Mouse (Mus musculus) lung, adult 2 months (tissue): ENCODE measurements around the gene Olfr904. TPM values are rescaled to one million over a fixed set of nuclear protein-coding genes. Genes with fewer than 3 reads are reported as not detected.
"Not testable (repeated sequence)": the region's sequence is repeated elsewhere in the genome, so short reads cannot be mapped to it uniquely, and the experiment has no call there.

Source experiments
- DNase-seq: peaks from one replicate; pipeline ENCODE4 v3.0.0; 2022
- H3K4me1 ChIP-seq: fragments of 200-500 bp; 2 replicates; pipeline ENCODE4 v1.6.1; 2011; ENCODE audit warnings: low read length; ENCODE audit not compliant: control insufficient read depth, insufficient read depth
- H3K4me3 ChIP-seq: fragments of 200-500 bp; replicated peaks from 2 replicates; pipeline ENCODE3; 2011; ENCODE audit warnings: low read depth, mild to moderate bottlenecking, control low read depth, low read length; ENCODE audit errors: extremely low read depth
- CTCF ChIP-seq: fragments of 200-500 bp; IDR thresholded peaks from 2 replicates; pipeline ENCODE4 v1.5.1; 2011; ENCODE audit warnings: mild to moderate bottlenecking, low read length, control low read depth; ENCODE audit not compliant: insufficient read depth
- POLR2A ChIP-seq: fragments of 200-500 bp; IDR thresholded peaks from 2 replicates; pipeline ENCODE4 v1.6.1; 2011; ENCODE audit warnings: low read depth, mild to moderate bottlenecking, control low read depth, low read length, borderline replicate concordance; ENCODE audit errors: extremely low read depth
- WGBS: fragments of 180-500 bp; shearing (Covaris S2); methylation state at CpG from one replicate; pipeline ENCODE4 v1.1.7; 2018; 5-methylcytosine and 5-hydroxymethylcytosine counted together
- polyA plus RNA-seq: library from polyadenylated mRNA; depleted of rRNA; stranded (reverse); fragments of >200 nt; gene quantifications from 2 replicates; pipeline ENCODE4 v1.2.3, GENCODE M21; 2012; rRNA removed

Gene Olfr904
- not detected in 2 replicates for polyA plus RNA-seq

- TF ChIP-seq POLR2A (no peak), CTCF (no peak)
- no peak for DNase-seq
- no peaks in the 10 kb centered on the region for H3K4me1 ChIP-seq
- H3K4me3 ChIP-seq, result no peak within 1 kb of the TSS
Observed at GRCm38 (mm10) chr9:38462844-38463243, at the start of gene Olfr904. Gene Olfr904 (plus strand): TSS chr9:38463144.

DNA sequence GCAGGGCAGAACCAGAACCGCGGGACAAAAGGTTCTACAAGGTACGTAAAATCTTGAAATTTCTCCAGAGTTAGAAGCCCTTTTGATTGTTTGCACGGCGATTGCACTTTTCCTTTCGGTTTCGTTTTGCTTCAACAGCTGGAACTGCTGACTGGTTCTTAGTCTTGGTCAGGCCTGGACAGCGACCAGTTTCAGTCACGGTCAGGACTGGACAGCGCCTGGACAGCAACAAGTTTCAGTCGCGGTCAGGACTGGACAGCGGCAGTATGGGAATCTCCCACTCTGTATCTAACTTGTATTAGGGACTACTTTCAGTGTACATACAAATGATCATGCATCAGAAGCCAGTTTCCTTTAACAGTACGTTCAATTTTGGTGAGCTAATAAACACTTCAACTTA is 49.4 kb upstream of the Olfr904 start:
- DNase-seq, H3K4me1 ChIP-seq, H3K4me3 ChIP-seq: not testable (repeated sequence)
- WGBS, result 87% methylated on average over 14 of the region's 14 CpGs

DNA sequence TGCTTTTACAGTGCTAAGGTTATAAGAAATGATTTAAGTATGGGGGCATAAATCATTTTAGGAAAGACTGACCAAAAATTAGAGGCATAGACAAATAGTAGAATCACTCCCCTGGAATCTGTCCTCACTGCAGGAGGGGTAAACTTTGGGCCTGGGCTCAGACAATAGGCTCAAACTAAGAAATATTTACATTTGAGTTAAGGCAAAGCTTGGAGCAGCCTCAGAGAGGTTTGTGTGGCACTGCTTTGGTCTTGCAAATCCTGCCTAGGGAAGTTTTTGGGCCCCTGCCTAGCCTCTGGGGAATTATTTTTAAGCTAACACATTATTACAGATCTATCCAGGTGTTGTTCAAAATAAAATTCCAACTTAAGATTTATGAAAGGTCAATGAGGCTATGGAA is 39.1 kb upstream of the Olfr904 start:
- DNase-seq, result no peak
- Histone ChIP-seq H3K4me1 (no peaks in the 10 kb centered on the region), H3K4me3 (no peak overlapping the region)
- TF ChIP-seq POLR2A (no peak), CTCF (no peak)

GRCm38 (mm10) chr9:38427026-38427425 is 35.9 kb upstream of the Olfr904 start:
- TF ChIP-seq CTCF, result no peak
- TF ChIP-seq POLR2A, result no peak
- DNase-seq, result no peak
- 20% methylated on average over 1 of the region's 1 CpGs for WGBS

DNA sequence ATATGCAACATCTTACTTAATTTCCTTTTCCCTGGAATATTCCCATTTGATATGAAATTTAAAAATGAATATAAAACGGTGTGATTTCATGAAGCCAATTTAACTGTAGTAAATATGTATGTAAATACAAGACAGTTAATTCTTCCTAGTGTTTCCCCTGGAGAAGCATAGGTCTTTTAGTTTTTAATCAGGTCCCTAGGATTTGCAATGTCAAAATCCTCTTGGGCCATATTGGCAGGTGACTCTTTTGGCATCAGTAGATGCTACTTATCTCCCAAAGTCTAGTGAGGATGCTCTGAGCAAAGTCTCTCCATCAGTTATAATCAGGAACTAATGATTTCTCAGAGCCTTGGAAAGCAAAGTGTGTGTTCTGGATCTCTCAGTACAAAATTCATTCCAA is 33.8 kb upstream of the Olfr904 start, which contains the start of gene Olfr901:
Gene Olfr901 (plus strand): TSS at position 301 of the 400 bp plus-strand sequence.
- DNase-seq, result no peak
- no peak within 1 kb of the TSS for H3K4me3 ChIP-seq
- TF ChIP-seq POLR2A, result no peak
- no peak for TF ChIP-seq CTCF
- WGBS, result 81% methylated on average over 1 of the region's 1 CpGs
- no peaks in the 10 kb centered on the region for H3K4me1 ChIP-seq

More at GRCm38 (mm10) chr9:38427026-38427425, 35.9 kb upstream of the Olfr904 start:
- Histone ChIP-seq H3K4me3 (no peak overlapping the region), H3K4me1 (no peaks in the 10 kb centered on the region)

DNA sequence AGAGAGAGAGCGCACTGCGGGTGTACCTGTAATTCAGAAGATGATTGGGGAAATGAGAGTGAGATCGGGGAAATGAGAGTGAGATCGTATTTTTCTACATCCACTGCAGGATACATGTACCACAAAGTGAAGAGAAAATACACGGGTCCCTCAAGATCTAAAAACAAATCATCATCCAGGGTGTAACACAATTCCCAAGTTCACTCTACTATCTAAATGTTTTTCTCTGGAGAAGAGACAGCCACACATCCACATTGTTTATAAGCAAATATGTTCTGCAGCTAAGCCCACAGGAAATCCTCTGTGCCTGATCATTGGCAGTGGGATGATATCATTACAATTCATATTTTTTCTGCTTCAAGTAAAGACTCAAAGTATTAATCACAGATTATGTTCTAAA is 15.6 kb upstream of the Olfr904 start, which contains the start of gene Olfr902:
Gene Olfr902 (plus strand): TSS at position 301 of the 400 bp plus-strand sequence.
- H3K4me1 ChIP-seq, result no peaks in the 10 kb centered on the region

DNA sequence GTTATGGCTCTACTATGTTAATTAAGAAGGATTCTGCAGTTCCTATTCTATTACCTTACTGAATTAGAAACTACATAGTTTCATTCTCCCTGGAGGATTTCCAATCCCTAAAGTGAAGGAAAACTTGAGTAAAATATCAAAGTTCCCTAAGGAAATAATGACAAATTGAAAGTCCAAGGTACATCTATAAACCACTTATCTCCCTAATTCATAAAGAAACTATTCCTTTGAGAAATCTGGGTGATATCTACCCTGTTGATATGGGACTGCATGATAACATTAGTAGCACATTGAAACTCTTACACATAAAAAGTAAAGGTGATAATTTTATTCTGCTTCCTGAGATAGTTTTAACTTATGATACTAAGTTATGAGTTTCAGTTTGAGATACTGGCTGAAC is 7.9 kb downstream of the Olfr904 start, which contains the start of gene Olfr905:
Gene Olfr905 (plus strand): TSS at position 301 of the 400 bp plus-strand sequence.
- no peak for DNase-seq

More for the DNA sequence above, 15.6 kb upstream of the Olfr904 start, which contains the start of gene Olfr902:
- WGBS, result 82% methylated on average over 5 of the region's 5 CpGs
- TF ChIP-seq POLR2A (no peak), CTCF (no peak)
- H3K4me3 ChIP-seq, result no peak within 1 kb of the TSS
- no peak for DNase-seq

DNA sequence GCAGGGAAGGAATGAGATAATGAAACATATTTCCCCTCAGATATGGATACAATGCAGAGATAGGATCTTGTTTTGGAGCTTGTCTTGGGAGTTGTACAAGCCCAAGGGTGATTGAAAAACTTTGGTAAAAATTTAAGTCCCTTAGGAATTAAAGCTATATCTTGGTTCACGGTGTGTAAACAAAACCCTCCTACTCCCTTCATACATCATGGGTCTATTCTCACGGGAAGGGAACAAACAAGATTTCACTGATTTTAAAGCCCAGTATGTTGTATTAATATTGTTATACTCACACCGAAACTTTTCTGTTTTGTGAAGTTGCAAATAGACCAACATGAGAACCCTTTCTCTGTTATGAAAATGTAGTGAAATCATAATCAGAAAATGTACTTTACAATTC is 23.8 kb downstream of the Olfr904 start, which contains the start of gene Olfr906:
Gene Olfr906 (plus strand): TSS at position 301 of the 400 bp plus-strand sequence.
- WGBS, result 78% methylated on average over 3 of the region's 3 CpGs
- H3K4me1 ChIP-seq, result no peaks in the 10 kb centered on the region
- no peak within 1 kb of the TSS for H3K4me3 ChIP-seq
- TF ChIP-seq POLR2A (no peak), CTCF (no peak)
- no peak for DNase-seq

More for the DNA sequence above, 7.9 kb downstream of the Olfr904 start, which contains the start of gene Olfr905:
- Histone ChIP-seq H3K4me1 (no peaks in the 10 kb centered on the region), H3K4me3 (no peak within 1 kb of the TSS)
- no peak for TF ChIP-seq CTCF
- TF ChIP-seq POLR2A, result no peak

DNA sequence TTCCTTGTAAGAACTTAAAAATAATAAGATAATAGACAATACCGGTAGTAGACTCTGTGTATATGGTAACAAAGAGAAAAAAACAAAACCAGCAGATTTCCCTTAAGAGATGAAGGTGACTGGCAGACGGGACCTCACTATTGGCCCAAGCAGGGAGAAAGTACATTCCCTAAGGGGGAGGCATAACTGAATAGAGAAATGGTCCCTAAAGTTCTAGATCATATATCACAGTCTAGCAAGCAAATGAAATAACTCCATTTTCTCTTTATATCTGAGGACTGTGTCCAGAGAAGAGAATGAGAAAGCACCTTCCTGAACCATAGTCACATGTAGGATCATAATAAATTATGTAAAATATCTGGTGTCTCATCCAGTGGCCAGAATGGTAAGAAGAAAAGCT is 32.6 kb downstream of the Olfr904 start, which contains the start of gene Olfr907:
Gene Olfr907 (plus strand): TSS at position 301 of the 400 bp plus-strand sequence.
- no peaks in the 10 kb centered on the region for H3K4me1 ChIP-seq
- H3K4me3 ChIP-seq, result no peak within 1 kb of the TSS
- WGBS, result 79% methylated on average over 2 of the region's 2 CpGs
- TF ChIP-seq POLR2A, result no peak
- TF ChIP-seq CTCF, result no peak
- no peak for DNase-seq

- Histone ChIP-seq H3K4me3 (no peak overlapping the region), H3K4me1 (no peaks in the 10 kb centered on the region)
- 45% methylated on average over 2 of the region's 2 CpGs for whole genome bisulfite sequencing
- DNase-seq, result no peak
- TF ChIP-seq POLR2A, result no peak
- TF ChIP-seq CTCF, result no peak
Observed at GRCm38 (mm10) chr9:38512353-38512752, 49.4 kb downstream of the Olfr904 start.

Other genes starting within 250 kb of the Olfr904 start
- not detected in 2 replicates for gene Olfr894, start 245.1 kb upstream of the Olfr904 start, polyA plus RNA-seq
- not detected in 2 replicates for gene Olfr143, start 210.4 kb upstream of the Olfr904 start, polyA plus RNA-seq
- not detected in 2 replicates for gene Olfr895, start 195.3 kb upstream of the Olfr904 start, polyA plus RNA-seq
- gene Olfr896-ps1, start 172.0 kb upstream of the Olfr904 start, polyA plus RNA-seq, result not detected in 2 replicates
- not detected in 2 replicates for gene Olfr25, start 134.1 kb upstream of the Olfr904 start, polyA plus RNA-seq
- not detected in 2 replicates for gene Olfr898, start 114.7 kb upstream of the Olfr904 start, polyA plus RNA-seq
- not detected in 2 replicates for gene Olfr250, start 96.2 kb upstream of the Olfr904 start, polyA plus RNA-seq
- not detected in 2 replicates for gene Olfr251, start 86.1 kb upstream of the Olfr904 start, polyA plus RNA-seq
- gene Olfr147, start 61.4 kb upstream of the Olfr904 start, polyA plus RNA-seq, result not detected in 2 replicates
- not detected in 2 replicates for gene Olfr901, start 33.7 kb upstream of the Olfr904 start, polyA plus RNA-seq
- gene Olfr902, start 15.5 kb upstream of the Olfr904 start, polyA plus RNA-seq, result not detected in 2 replicates
- not detected in 2 replicates for gene Olfr905, start 8.0 kb downstream of the Olfr904 start, polyA plus RNA-seq
- gene Olfr906, start 23.9 kb downstream of the Olfr904 start, polyA plus RNA-seq, result not detected in 2 replicates
- gene Olfr907, start 32.7 kb downstream of the Olfr904 start, polyA plus RNA-seq, result not detected in 2 replicates
- not detected in 2 replicates for gene Olfr911-ps1, start 58.4 kb downstream of the Olfr904 start, polyA plus RNA-seq
- gene Olfr910, start 74.7 kb downstream of the Olfr904 start, polyA plus RNA-seq, result not detected in 2 replicates
- not detected in 2 replicates for gene Olfr912, start 117.0 kb downstream of the Olfr904 start, polyA plus RNA-seq
- not detected in 2 replicates for gene Olfr913, start 129.6 kb downstream of the Olfr904 start, polyA plus RNA-seq
- not detected in 2 replicates for gene Olfr914, start 142.0 kb downstream of the Olfr904 start, polyA plus RNA-seq
- not detected in 2 replicates for gene Olfr916, start 196.7 kb downstream of the Olfr904 start, polyA plus RNA-seq
- not detected in 2 replicates for gene Olfr917, start 202.7 kb downstream of the Olfr904 start, polyA plus RNA-seq
- not detected in 2 replicates for gene Olfr918, start 211.5 kb downstream of the Olfr904 start, polyA plus RNA-seq
- gene Olfr919, start 240.5 kb downstream of the Olfr904 start, polyA plus RNA-seq, result not detected in 2 replicates